Mouse (Mus musculus) testis, adult 2 months (tissue): ENCODE data around the gene Iqsec1. TPM values are rescaled to one million over a fixed set of nuclear protein-coding genes. Genes with fewer than 3 reads are reported as not detected.

Experiments
- H3K27ac ChIP-seq: fragments of 200-500 bp; 2 replicates; pipeline ENCODE4 v1.5.1; 2012; ENCODE audit warnings: low read depth, low read length; ENCODE audit not compliant: control insufficient read depth, insufficient read depth
- H3K27me3 ChIP-seq: fragments of 200-500 bp; 2 replicates; pipeline ENCODE4 v1.6.1; 2012; ENCODE audit warnings: mild to moderate bottlenecking, low read length, moderate library complexity; ENCODE audit not compliant: control insufficient read depth, insufficient read depth
- H3K36me3 ChIP-seq: fragments of 200-500 bp; 2 replicates; pipeline ENCODE4 v1.6.1; 2012; ENCODE audit warnings: mild to moderate bottlenecking, low read length; ENCODE audit not compliant: control insufficient read depth, insufficient read depth
- H3K4me1 ChIP-seq: fragments of 200-500 bp; 2 replicates; pipeline ENCODE4 v1.6.1; 2012; ENCODE audit warnings: low read length; ENCODE audit not compliant: control insufficient read depth, insufficient read depth
- H3K4me3 ChIP-seq: fragments of 200-500 bp; 2 replicates; pipeline ENCODE4 v1.5.1; 2012; ENCODE audit warnings: low read depth, mild to moderate bottlenecking, low read length, moderate library complexity, mixed read lengths; ENCODE audit not compliant: control insufficient read depth
- CTCF ChIP-seq: fragments of 200-500 bp; IDR thresholded peaks from 2 replicates; pipeline ENCODE4 v1.5.1; 2012; ENCODE audit warnings: low read depth, mild to moderate bottlenecking, inconsistent platforms, low read length, moderate library complexity; ENCODE audit not compliant: control insufficient read depth, insufficient read depth, insufficient replicate concordance
- POLR2A ChIP-seq: fragments of 200-500 bp; IDR thresholded peaks from 2 replicates; pipeline ENCODE4 v1.6.1; 2012; ENCODE audit warnings: low read depth, mild to moderate bottlenecking, inconsistent platforms, low read length, moderate library complexity; ENCODE audit not compliant: control insufficient read depth
- polyA plus RNA-seq: library from polyadenylated mRNA; depleted of rRNA; stranded (reverse); fragments of >200 nt; gene quantifications from 2 replicates; pipeline ENCODE4 v1.2.3, GENCODE M21; 2012

Iqsec1 gene
- polyA plus RNA-seq, 1 experiment: 47.2 TPM

DNA sequence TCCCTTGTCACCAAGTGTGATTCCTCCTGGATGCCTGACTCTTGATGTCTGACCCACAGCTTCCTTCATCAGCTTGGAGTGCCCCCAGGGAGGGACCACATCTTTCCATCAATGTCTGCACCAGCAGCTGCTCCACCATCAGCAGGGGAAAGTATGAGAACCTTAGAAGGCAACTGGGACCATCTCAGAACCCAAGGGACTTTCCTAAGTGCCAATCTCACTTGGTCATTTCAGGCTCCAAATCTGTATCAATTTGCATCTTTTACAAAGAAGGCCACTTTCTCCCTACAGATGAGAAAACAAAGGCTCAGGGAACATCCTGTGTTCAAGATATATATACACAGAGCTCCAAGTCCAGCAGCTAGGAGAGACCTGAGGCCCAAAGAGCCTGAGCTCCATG, 205.3 kb downstream of the Iqsec1 start:
- Histone ChIP-seq H3K27ac (no peak overlapping the region), H3K4me3 (no peak overlapping the region), H3K4me1 (peaks cover 4% of the 10 kb centered on the region), H3K36me3 (no peaks in the 10 kb centered on the region), H3K27me3 (no peaks in the 10 kb centered on the region)
- no peak for TF ChIP-seq CTCF

- Histone ChIP-seq H3K36me3 (no peaks in the 10 kb centered on the region), H3K4me3 (no peak overlapping the region), H3K27me3 (no peaks in the 10 kb centered on the region), H3K4me1 (peaks cover 4% of the 10 kb centered on the region), H3K27ac (no peak overlapping the region)
- TF ChIP-seq CTCF: no peak
- TF ChIP-seq POLR2A: no peak; the same call in 1 of the 2 replicates
Observed at GRCm38 (mm10) chr6:90781921-90782770, 206.3 kb downstream of the Iqsec1 start.

GRCm38 (mm10) chr6:90780532-90780931, 208.0 kb downstream of the Iqsec1 start:
- peaks cover 4% of the 10 kb centered on the region for H3K4me1 ChIP-seq
- H3K27me3 ChIP-seq: no peaks in the 10 kb centered on the region
- H3K27ac ChIP-seq: no peak overlapping the region
- H3K4me3 ChIP-seq: no peak overlapping the region
- H3K36me3 ChIP-seq: no peaks in the 10 kb centered on the region
- TF ChIP-seq CTCF (no peak), POLR2A (no peak)

- peaks cover 4% of the 10 kb centered on the region for H3K4me1 ChIP-seq
Observed at GRCm38 (mm10) chr6:90778841-90779240, 209.6 kb downstream of the Iqsec1 start.

DNA sequence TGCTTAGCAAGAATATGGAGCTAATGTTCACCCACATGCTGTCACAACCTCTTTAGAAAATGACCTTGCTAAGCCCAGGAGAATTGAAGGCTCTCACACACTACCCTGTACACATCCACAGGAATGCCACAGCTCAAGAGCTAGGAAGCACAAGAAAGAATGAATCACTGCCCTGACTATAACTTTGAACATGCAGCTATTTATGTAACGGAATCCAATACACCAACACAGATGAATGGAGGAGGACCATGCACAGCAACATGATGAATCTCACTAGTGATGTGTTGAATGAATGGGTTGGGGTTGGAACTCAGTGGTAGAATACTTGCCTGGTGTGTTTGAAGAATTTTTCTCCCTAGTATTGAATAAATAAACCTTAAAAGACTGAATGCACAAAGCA, 211.2 kb downstream of the Iqsec1 start:
- Histone ChIP-seq H3K36me3 (no peaks in the 10 kb centered on the region), H3K27me3 (no peaks in the 10 kb centered on the region)
- TF ChIP-seq POLR2A (no peak), CTCF (no peak)

More at GRCm38 (mm10) chr6:90778841-90779240, 209.6 kb downstream of the Iqsec1 start:
- no peaks in the 10 kb centered on the region for H3K27me3 ChIP-seq
- no peaks in the 10 kb centered on the region for H3K36me3 ChIP-seq
- H3K4me3 ChIP-seq: no peak overlapping the region
- no peak overlapping the region for H3K27ac ChIP-seq
- TF ChIP-seq CTCF (no peak), POLR2A (no peak)

GRCm38 (mm10) chr6:90775606-90776005, 212.9 kb downstream of the Iqsec1 start:
- no peak overlapping the region for H3K4me3 ChIP-seq
- H3K36me3 ChIP-seq: no peaks in the 10 kb centered on the region
- TF ChIP-seq POLR2A (no peak), CTCF (no peak)
- H3K4me1 ChIP-seq: no peaks in the 10 kb centered on the region
- no peak overlapping the region for H3K27ac ChIP-seq
- H3K27me3 ChIP-seq: no peaks in the 10 kb centered on the region

More for the DNA sequence above, 211.2 kb downstream of the Iqsec1 start:
- Histone ChIP-seq H3K4me3 (no peak overlapping the region), H3K4me1 (peaks cover 2% of the 10 kb centered on the region), H3K27ac (no peak overlapping the region)

GRCm38 (mm10) chr6:90773811-90774233, 214.7 kb downstream of the Iqsec1 start:
- no peak overlapping the region for H3K27ac ChIP-seq
- no peaks in the 10 kb centered on the region for H3K36me3 ChIP-seq
- TF ChIP-seq POLR2A: no peak
- no peaks in the 10 kb centered on the region for H3K4me1 ChIP-seq
- H3K4me3 ChIP-seq: no peak overlapping the region
- H3K27me3 ChIP-seq: no peaks in the 10 kb centered on the region
